Mouse (Mus musculus) layer of hippocampus, postnatal 36 days (tissue): ENCODE data around the gene Cel. TPM values are rescaled to one million over a fixed set of nuclear protein-coding genes. Genes with fewer than 3 reads are reported as not detected.

Experiments used
- DNase-seq, 2 experiments: peaks; one replicate each; pipeline ENCODE4 v3.0.0; 2022
- total RNA-seq, 2 experiments: library from RNA; stranded (reverse); gene quantifications; 2 replicates each; pipeline ENCODE4 v1.2.3; 2021

Cel gene
- total RNA-seq, 2 experiments from 2014 or later, result not detected

GRCm38 (mm10) chr2:28585043-28585571 is 21.9 kb upstream of the Cel start:
- DNase-seq, result peak; percentile 48 to 64

- DNase-seq, result no peak
Observed at GRCm38 (mm10) chr2:28583651-28584050, 20.4 kb upstream of the Cel start, which contains the start of gene Gtf3c5. Gene Gtf3c5 (minus strand): TSS chr2:28583751.

GRCm38 (mm10) chr2:28582647-28583353 is 19.6 kb upstream of the Cel start:
- DNase-seq, result peak; percentile 88 to 89

- DNase-seq, result peak in 1 of 2 experiments; percentile 28
Observed at GRCm38 (mm10) chr2:28578003-28578402, 14.8 kb upstream of the Cel start.

GRCm38 (mm10) chr2:28576815-28577214 is 13.6 kb upstream of the Cel start:
- peak; percentile 36 to 38 for DNase-seq

- no peak for DNase-seq
Observed at GRCm38 (mm10) chr2:28575341-28575740, 12.1 kb upstream of the Cel start.

GRCm38 (mm10) chr2:28569903-28570302 is 6.7 kb upstream of the Cel start:
- DNase-seq, result no peak

- DNase-seq, result no peak
Observed at GRCm38 (mm10) chr2:28566545-28566944, 3.3 kb upstream of the Cel start.

GRCm38 (mm10) chr2:28564380-28564779 is 1.2 kb upstream of the Cel start:
- DNase-seq, result no peak

- no peak for DNase-seq
Observed at GRCm38 (mm10) chr2:28563830-28564229, 627 bp upstream of the Cel start.

- DNase-seq, result no peak
Observed at GRCm38 (mm10) chr2:28557452-28557851, 5.8 kb downstream of the Cel start.

GRCm38 (mm10) chr2:28552301-28552700 is 10.9 kb downstream of the Cel start:
- DNase-seq, result no peak

- no peak for DNase-seq
Observed at GRCm38 (mm10) chr2:28549157-28549556, 14.0 kb downstream of the Cel start.

- DNase-seq, result peak; percentile 72 to 78
Observed at GRCm38 (mm10) chr2:28547237-28548172, 15.7 kb downstream of the Cel start.

- no peak for DNase-seq
Observed at GRCm38 (mm10) chr2:28546560-28546959, 16.6 kb downstream of the Cel start.

- DNase-seq, result no peak
Observed at GRCm38 (mm10) chr2:28545976-28546375, 17.2 kb downstream of the Cel start.

GRCm38 (mm10) chr2:28543894-28544293 is 19.3 kb downstream of the Cel start:
- peak; percentile 60 to 69 for DNase-seq

GRCm38 (mm10) chr2:28540587-28541227 is 22.5 kb downstream of the Cel start:
- no peak for DNase-seq

- DNase-seq, result no peak
Observed at GRCm38 (mm10) chr2:28539949-28540348, 23.3 kb downstream of the Cel start.

- peak; percentile 74 to 76 for DNase-seq
Observed at GRCm38 (mm10) chr2:28539206-28539605, 24.0 kb downstream of the Cel start.

GRCm38 (mm10) chr2:28538817-28539128 is 24.4 kb downstream of the Cel start:
- DNase-seq, result no peak

GRCm38 (mm10) chr2:28537995-28538816 is 25.0 kb downstream of the Cel start:
- no peak for DNase-seq
